Mouse (Mus musculus): ENCODE data around the gene Boc. TPM values are rescaled to one million over a fixed set of nuclear protein-coding genes. Genes with fewer than 3 reads are reported as not detected.
A peak's percentile ranks its signal among the peaks of the same experiment; 100 is the strongest.
"Not testable (repeated sequence)": the region's sequence is repeated elsewhere in the genome, so short reads cannot be mapped to it uniquely, and the experiment has no call there.

The Boc gene
- polyA plus RNA-seq, 1 experiment from 2014 or later: 4.7 TPM

GRCm38 (mm10) chr16:44460922-44461321, 97.8 kb downstream of the Boc start:
- H3K4me3 ChIP-seq (ENCODE audit: low read depth, low read length): no peak overlapping the region
- no peak overlapping the region for H3K27ac ChIP-seq (ENCODE audit: low read depth, low read length)
- no peak for DNase-seq (ENCODE audit: low spot score)
- H3K9me3 ChIP-seq (ENCODE audit: control insufficient read depth, low read length): no peaks in the 10 kb centered on the region
- no peaks in the 10 kb centered on the region for H3K36me3 ChIP-seq (ENCODE audit: control insufficient read depth, insufficient read depth, low read length)
- no peak overlapping the region for H3K4me2 ChIP-seq
- H3K4me1 ChIP-seq (replicated peaks; ENCODE audit: control insufficient read depth, insufficient read depth, low read length): no peaks in the 10 kb centered on the region
- no peaks in the 10 kb centered on the region for H3K27me3 ChIP-seq (replicated peaks; ENCODE audit: control insufficient read depth, insufficient read depth, low read length)
- WGBS: 66% methylated on average over 5 of the region's 5 CpGs
- ATAC-seq (replicated peaks; ENCODE audit: low FRiP score): no peak
- H3K9ac ChIP-seq (ENCODE audit: low read depth, low read length): no peak overlapping the region

GRCm38 (mm10) chr16:44458826-44459225, 99.9 kb downstream of the Boc start:
- H3K36me3 ChIP-seq (ENCODE audit: control insufficient read depth, insufficient read depth, low read length): no peaks in the 10 kb centered on the region
- no peak for ATAC-seq (replicated peaks; ENCODE audit: low FRiP score)
- 92% methylated on average over 2 of the region's 2 CpGs for WGBS
- H3K4me3 ChIP-seq (ENCODE audit: low read depth, low read length): no peak overlapping the region
- no peak overlapping the region for H3K27ac ChIP-seq (ENCODE audit: low read depth, low read length)
- H3K9me3 ChIP-seq (ENCODE audit: control insufficient read depth, low read length): no peaks in the 10 kb centered on the region
- H3K4me2 ChIP-seq: no peak overlapping the region
- H3K27me3 ChIP-seq (replicated peaks; ENCODE audit: control insufficient read depth, insufficient read depth, low read length): no peaks in the 10 kb centered on the region
- H3K9ac ChIP-seq (ENCODE audit: low read depth, low read length): no peak overlapping the region
- no peak for DNase-seq (ENCODE audit: low spot score)
- H3K4me1 ChIP-seq (replicated peaks; ENCODE audit: control insufficient read depth, insufficient read depth, low read length): no peaks in the 10 kb centered on the region

- Histone ChIP-seq H3K9ac (ENCODE audit: low read depth, low read length) (no peak overlapping the region), H3K36me3 (ENCODE audit: control insufficient read depth, insufficient read depth, low read length) (no peaks in the 10 kb centered on the region), H3K27me3 (replicated peaks; ENCODE audit: control insufficient read depth, insufficient read depth, low read length) (no peaks in the 10 kb centered on the region), H3K9me3 (ENCODE audit: control insufficient read depth, low read length) (no peaks in the 10 kb centered on the region), H3K4me3 (ENCODE audit: low read depth, low read length) (no peak overlapping the region), H3K4me2 (no peak overlapping the region), H3K27ac (ENCODE audit: low read depth, low read length) (no peak overlapping the region), H3K4me1 (replicated peaks; ENCODE audit: control insufficient read depth, insufficient read depth, low read length) (no peaks in the 10 kb centered on the region)
- DNase-seq (ENCODE audit: low spot score) (no peak), ATAC-seq (replicated peaks; ENCODE audit: low FRiP score) (no peak)
- WGBS: 72% methylated on average over 2 of the region's 2 CpGs
These were observed 100.8 kb downstream of the Boc start for GRCm38 (mm10) chr16:44457858-44458257.

- not testable (repeated sequence) for H3K27me3 ChIP-seq (replicated peaks; ENCODE audit: control insufficient read depth, insufficient read depth, low read length); H3K9me3 ChIP-seq (ENCODE audit: control insufficient read depth, low read length); H3K4me2 ChIP-seq; DNase-seq (ENCODE audit: low spot score); H3K4me3 ChIP-seq (ENCODE audit: low read depth, low read length); H3K27ac ChIP-seq (ENCODE audit: low read depth, low read length); ATAC-seq (replicated peaks; ENCODE audit: low FRiP score); H3K36me3 ChIP-seq (ENCODE audit: control insufficient read depth, insufficient read depth, low read length); H3K9ac ChIP-seq (ENCODE audit: low read depth, low read length); H3K4me1 ChIP-seq (replicated peaks; ENCODE audit: control insufficient read depth, insufficient read depth, low read length)
- 91% methylated on average over 15 of the region's 15 CpGs for WGBS
These were observed 116.8 kb downstream of the Boc start for GRCm38 (mm10) chr16:44441913-44442312.

GRCm38 (mm10) chr16:44435481-44435880, 123.2 kb downstream of the Boc start:
- Histone ChIP-seq H3K4me2 (no peak overlapping the region), H3K36me3 (ENCODE audit: control insufficient read depth, insufficient read depth, low read length) (no peaks in the 10 kb centered on the region), H3K4me1 (replicated peaks; ENCODE audit: control insufficient read depth, insufficient read depth, low read length) (no peaks in the 10 kb centered on the region), H3K9me3 (ENCODE audit: control insufficient read depth, low read length) (no peaks in the 10 kb centered on the region), H3K9ac (ENCODE audit: low read depth, low read length) (no peak overlapping the region), H3K4me3 (ENCODE audit: low read depth, low read length) (no peak overlapping the region), H3K27me3 (replicated peaks; ENCODE audit: control insufficient read depth, insufficient read depth, low read length) (no peaks in the 10 kb centered on the region), H3K27ac (ENCODE audit: low read depth, low read length) (no peak overlapping the region)
- 59% methylated on average over 4 of the region's 4 CpGs for WGBS
- DNase-seq (ENCODE audit: low spot score) (no peak), ATAC-seq (replicated peaks; ENCODE audit: low FRiP score) (no peak)

Small RNAs within 50 kb of the gene (microRNA-seq; reads per million reads assigned to microRNA genes)
- 5.6 reads per million, percentile 15 among the genes with 10 or more reads in this experiment for gene Mir3081 (ENCODE audit: borderline number of aligned reads)

Other genes starting within 250 kb of the Boc start
- gene Sidt1, start 225.7 kb downstream of the Boc start, polyA plus RNA-seq (2014; fragmentation: Nextera tagmentation; extraction: Ambion mirVana): not detected in 2 replicates
- gene Spice1, start 211.8 kb downstream of the Boc start, polyA plus RNA-seq (2014; fragmentation: Nextera tagmentation; extraction: Ambion mirVana): 23.6 and 25.4 TPM in 2 replicates
- gene Cfap44, start 164.1 kb downstream of the Boc start, polyA plus RNA-seq (2014; fragmentation: Nextera tagmentation; extraction: Ambion mirVana): 0.47 and 0.53 TPM in 2 replicates
- 10.1 and 10.4 TPM in 2 replicates for gene Nepro, start 165.4 kb upstream of the Boc start, polyA plus RNA-seq (2014; fragmentation: Nextera tagmentation; extraction: Ambion mirVana)
- 30.3 and 32.5 TPM in 2 replicates for gene Gtpbp8, start 187.5 kb upstream of the Boc start, polyA plus RNA-seq (2014; fragmentation: Nextera tagmentation; extraction: Ambion mirVana)
- 5.9 and 6.1 TPM in 2 replicates for gene Cd200r1, start 206.8 kb upstream of the Boc start, polyA plus RNA-seq (2014; fragmentation: Nextera tagmentation; extraction: Ambion mirVana)

All from liver, embryonic 11.5 days (tissue).